Mouse (Mus musculus): ENCODE measurements around the gene Abcg1.

Gene Abcg1

DNA sequence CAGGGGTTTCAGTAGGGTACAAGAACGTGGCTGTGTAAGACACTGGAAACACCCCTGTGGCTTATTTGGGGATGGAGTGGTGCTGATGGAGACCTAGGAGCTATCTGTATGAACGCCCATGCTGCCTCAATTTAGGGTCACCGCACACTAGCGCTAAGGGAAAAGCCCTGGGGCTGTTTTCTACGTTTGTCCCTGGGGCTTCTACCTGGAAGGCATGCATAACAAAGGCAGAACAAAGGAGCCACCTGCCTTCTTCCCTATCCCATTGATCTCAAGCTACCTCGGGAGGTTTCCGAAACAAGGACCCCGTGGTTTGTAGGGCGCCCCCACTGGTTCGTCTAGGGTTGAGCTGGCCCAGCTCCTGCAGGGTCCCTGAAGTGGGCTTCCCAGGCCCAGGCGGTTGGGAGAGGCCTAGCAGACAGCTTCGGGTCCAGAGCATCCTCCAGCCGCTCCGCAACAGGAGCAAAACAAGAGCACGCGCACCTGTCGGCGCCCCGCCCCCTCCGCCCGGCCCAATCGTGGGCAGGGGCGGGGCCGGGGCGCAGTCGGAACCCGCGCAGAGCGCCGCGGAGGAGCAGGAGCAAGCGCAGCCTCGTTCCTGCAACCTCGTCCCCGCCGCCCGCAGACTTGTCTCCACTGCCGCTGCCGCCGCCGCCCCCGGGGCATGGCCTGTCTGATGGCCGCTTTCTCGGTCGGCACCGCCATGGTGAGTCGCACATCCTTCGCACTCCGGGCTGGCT, at the start of gene Abcg1:
Abcg1 (plus strand) TSS at position 525 of the 740 bp plus-strand sequence.
- peak; percentile 91 for DNase-seq

DNA sequence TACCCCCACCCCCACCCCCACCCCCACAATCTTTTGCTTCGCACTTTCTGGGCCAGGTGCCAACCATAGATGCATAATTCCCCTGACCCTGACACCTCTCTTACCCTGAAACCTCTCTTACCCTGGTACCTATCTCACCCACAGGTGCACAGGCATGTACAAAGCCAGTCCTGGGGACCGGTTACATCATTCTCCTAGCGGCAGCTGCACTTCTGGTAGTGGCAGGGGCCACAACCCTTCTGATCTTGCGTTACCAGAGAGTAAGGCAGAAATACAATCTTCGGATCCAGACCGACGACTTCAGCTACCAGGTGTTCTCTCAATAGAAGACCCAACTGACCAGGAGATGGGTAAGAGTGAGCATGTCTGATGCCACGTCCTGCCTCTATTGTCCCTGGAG, 49.1 kb upstream of the Abcg1 start:
- peak; percentile 71 for DNase-seq

DNA sequence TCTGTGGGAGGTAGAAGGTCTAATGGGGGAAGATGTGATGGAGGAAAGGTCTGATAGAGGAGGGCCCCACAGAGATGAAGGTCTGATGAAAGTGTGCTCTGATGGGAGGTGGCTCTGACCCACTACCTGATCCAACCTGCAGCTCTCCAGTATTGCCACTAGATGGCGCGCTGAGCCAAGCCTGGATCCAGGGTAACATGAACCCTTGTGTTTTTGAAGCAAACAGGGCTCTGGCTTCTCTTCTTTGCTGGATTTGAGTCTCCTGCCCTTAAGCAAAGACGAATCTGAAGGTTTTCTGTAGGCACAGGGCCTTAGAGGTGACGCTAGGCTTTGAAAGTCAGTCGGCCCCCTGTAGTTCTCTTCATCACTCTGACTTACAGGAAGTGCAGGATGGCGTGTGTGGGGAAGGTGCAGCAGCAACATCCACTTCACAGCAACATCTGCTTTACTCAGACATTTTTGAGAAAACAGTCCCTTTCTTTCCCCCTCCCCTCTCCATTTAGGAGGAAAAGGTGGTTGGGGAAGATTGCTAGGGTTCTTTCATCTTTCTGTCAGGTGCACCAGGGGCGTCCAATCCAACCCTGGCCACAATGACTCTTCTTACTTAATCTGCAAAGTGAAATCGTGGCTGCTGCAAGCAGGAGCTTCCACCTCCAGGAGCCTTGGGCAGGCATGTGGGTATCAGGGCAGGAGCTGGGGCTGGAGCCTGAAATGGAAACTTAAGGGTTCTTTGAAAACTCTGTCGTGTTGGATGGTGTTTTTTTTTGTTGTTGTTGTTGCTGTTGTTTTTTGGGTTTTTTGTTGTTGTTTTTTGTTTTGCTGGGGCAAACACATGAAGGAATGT, 45.7 kb upstream of the Abcg1 start:
- peak; percentile 70 for DNase-seq

DNA sequence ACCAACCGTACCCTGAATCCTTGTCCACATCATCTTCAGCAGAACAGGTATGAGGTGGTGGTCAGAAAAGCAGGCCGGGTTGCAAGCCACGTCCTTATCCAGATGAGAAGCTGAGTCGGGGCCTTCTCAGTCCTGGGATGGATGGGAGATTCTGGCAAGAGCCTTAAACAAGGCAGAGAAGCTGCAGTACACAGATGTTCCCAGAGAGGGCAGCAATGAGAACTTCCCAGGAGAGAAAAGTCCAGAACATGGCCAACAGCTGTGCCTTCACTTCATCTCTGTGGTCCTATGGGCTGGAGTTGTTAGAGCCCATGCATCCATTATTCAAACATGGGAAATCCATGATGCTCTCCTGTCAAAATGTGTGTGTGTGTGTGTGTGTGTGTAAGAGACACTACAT, 39.2 kb upstream of the Abcg1 start:
- peak; percentile 71 for DNase-seq

DNA sequence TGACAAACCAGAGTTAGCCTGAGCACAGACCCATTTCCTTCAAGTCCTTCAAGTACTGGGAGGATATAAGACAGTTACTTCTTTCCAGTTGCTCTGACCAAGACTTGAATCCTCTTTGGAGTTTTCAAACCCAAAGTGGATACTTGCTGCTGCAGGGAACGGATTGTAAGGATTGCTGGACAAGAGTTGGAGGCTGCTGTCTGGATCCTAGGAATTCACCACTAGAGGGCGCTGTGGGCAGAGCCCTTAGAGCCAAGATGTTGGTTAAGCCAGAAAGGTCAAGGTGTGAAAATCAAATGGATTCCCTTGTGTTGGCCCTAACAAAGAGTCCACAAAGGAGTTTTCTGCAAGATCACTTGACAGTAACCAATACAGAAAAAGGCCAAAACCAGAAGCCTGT, 38.0 kb upstream of the Abcg1 start:
- peak; percentile 78 for DNase-seq

DNA sequence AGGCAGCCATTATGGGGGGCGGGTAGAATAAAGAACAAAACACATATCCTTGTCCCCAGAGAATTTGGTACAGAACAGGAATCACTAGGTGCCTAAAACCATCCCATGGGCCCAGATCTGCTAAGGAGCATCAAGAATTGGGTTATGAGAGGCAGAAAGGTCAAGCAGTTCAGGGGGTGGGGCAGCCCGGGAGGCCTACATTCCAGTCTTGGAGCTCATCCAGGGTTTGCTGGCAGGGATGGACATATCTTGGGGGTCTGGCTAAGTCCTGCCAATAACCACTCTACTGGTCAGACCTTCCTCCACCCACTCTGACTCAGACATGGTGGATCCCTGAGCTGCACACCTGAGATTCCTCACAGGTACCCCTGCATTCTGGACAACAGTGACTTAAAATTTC, 37.4 kb upstream of the Abcg1 start:
- no peak for DNase-seq

DNA sequence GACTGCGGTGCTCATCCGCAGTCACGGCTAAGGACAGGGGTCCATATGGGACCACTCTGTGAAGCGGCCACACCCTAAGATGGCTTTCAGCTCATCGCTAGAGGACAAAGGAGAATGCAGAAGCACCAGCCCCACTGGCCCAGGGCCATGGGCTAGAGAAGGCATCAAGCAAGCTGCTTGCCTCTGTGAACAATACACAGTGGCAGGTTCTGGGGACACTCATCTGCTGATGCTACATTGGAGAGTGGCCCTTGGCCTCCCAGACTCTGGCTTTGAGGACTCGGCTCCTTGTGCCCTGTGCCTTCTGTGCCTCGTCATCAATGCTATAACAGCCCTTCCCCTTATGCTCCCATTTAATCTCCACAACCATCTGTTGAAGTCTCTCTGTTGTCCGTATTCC, 36.2 kb upstream of the Abcg1 start:
- no peak for DNase-seq

DNA sequence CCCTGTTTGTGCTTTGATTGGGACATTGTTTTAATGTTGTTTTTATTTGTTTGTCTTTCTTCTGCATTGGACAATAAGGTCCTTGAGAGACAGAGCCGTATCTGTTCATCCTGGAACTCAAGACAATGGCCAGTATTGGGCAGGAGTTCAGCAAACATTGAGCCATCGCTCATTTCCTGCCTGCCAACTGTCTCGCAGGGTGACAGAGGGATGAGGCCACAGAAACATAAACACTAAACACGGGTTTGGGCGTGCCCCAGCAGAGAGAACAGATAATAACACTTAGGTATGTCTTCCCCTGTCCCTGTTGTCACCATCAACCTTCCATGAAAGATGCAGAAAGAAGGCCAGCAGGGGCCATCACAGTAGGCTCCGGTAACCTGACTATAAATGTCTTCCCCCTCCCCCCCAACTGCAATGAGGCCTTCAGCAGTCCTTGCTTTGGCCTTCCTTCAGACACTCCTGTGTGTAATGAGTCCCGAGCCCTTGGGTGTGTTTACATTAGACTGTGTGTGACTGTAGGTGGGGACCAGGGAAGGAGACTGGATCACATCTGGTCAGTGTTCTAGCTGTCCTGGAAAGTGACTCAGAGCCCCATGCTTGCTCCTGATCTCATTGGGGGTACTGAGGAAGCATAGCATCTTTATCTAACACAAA, 33.2 kb upstream of the Abcg1 start:
- DNase-seq: no peak

DNA sequence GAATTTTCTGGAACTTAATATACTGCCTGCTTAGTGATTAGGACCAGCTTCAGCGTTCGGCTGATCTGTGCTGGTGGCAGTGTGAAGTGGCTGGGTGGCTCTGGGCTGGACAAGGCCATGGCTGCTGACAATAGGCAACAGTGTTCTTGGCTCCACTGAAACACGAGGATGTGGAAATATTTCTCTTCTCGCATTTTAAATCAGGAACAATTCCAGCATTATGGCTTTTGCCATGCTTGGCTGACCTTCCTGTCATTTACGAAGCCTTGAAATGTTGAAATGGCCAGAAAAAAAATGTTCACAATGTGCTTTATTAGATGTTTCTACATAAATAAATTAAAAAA, 32.7 kb upstream of the Abcg1 start:
- DNase-seq: no peak

DNA sequence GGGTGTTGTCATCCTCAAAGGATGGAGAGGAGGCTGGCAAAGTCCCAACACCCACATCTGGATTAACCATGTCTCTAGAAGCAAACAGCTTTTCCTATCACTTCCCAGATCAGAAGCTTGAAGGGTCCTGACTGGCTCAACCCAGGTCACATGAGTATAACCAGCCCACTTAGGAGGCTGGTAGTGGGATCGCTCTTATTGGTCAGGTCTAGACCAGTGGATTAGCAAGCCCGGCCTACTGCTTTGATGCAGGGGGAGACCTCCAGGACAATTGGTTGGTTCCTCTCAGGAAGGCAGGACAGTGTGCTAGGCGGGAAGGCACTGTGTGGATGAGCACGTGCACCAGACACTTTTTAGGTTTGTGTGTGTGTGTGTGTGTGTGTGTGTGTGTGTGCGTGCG, 30.5 kb upstream of the Abcg1 start:
- DNase-seq: no peak

DNA sequence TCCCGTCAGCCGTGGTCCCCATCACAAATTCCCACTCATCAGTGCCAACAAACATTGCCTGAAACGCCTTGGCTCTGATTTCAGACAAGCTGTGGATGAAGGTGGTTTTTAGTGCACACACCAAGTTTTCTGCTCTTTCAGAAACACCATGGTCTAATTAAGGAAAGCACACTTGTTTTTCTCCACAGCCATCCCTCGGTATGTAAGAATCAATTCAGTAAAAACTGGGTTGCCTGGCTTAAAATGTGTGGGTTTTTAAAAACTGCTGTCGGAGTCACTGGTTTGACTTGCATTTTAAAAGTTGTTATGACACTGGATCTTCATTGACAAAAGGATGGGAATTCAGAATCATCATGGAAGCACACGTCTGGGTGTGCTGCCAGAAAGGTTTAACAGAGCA, 29.8 kb upstream of the Abcg1 start:
- DNase-seq: no peak

DNA sequence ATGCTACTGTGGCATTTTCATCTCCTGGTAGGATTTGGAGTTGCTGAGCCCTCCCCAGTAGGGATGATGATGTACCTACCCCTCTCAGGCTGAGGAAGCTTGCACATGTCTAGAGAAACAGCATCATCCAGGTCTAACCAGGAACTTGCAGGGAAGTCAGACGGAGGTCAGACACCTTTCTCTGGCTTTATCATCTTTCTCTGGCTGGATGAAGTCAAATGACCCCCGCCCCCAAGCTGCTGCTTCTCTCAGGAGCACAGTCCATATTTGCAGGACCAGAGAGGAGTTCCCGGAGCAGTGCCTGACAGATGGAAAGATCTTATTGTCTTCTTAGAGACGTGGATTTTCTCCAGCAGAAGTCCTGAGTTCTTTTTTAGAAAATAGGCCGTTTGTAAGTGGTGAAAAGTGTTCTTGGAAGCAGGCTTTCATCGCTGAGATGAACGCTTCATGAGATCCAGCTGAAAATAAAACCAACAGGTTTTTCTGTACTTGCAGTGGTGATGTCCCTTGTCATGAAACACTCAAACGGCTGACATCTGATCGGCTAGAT, 28.6 kb upstream of the Abcg1 start:
- DNase-seq: no peak

DNA sequence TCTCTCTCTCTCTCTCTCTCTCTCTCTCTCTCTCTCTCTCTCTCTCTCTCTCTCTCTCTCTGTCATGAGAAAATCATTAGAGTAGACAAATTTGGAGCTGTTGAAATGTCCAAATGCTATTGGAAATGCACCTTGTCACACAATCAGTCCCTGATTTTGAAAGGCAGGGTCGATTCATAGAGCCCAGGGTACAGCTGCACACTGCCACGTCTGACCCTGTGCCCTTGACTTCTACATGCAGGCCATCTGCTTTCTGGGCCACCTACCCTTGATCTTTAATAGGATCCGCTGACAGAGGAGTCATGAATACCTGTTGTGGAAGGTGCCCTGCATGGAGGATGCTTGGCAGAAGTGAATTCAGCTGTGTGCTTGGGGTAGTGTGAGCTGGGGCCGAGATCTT, 28.1 kb upstream of the Abcg1 start:
- DNase-seq: no peak

DNA sequence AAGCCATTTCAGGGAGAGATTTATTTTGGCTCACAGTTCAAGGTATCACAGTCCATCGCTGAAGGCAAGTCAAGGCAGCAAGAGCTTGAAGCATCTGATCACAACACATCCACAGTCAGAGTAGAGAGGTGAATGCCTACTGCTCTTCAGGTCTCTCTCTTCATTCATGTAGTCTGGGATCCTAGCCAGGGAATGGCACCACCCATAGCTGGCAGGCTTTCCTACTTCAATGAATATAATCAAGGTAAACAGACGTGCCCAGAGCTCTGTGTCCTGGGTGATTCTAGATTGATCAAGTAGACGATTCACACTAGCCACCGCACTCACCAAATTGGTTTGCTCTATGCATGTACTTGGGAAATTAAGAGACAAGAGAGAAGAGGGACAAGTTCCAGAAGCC, 25.1 kb upstream of the Abcg1 start:
- DNase-seq: no peak

DNA sequence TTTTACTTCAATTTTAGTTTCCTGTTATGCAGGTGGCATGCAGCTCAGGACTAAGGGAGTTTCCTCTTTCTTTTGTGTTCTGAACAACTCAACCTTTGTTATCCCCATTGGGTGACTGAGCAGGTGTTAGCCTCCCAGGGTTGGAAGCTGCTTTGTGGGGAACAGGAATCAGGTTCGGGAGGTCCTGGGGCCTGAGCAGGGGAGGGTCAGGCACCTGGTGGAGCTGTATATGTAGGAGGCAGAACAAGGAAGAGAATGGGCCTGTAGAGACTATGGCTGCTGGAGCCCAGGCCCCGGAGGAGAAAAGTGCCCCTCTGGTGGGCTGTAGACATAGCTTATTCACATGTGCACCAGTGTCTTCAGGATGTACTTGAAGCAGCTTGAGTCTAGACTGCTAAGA, 24.2 kb upstream of the Abcg1 start:
- DNase-seq: peak; percentile 42

DNA sequence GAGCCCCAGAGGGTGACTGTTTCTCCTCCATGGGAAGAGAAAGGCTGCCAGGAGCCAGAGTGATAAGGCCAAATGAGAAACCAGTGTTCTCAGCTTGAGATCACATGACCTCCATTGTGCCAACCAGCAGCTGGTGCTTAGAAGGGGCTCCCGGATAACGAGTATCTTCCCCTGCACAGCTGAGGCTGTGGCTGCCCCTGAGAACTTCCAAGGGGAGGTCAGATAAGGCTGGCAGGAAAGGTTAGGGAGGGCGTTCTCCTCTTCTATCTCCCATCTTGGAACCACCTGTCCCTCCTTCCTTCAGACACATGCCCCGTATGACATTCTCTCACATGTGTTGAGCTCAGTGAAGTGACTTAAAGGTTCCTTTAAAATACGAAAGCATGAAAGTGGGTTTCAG, 23.3 kb upstream of the Abcg1 start:
- peak; percentile 65 for DNase-seq

DNA sequence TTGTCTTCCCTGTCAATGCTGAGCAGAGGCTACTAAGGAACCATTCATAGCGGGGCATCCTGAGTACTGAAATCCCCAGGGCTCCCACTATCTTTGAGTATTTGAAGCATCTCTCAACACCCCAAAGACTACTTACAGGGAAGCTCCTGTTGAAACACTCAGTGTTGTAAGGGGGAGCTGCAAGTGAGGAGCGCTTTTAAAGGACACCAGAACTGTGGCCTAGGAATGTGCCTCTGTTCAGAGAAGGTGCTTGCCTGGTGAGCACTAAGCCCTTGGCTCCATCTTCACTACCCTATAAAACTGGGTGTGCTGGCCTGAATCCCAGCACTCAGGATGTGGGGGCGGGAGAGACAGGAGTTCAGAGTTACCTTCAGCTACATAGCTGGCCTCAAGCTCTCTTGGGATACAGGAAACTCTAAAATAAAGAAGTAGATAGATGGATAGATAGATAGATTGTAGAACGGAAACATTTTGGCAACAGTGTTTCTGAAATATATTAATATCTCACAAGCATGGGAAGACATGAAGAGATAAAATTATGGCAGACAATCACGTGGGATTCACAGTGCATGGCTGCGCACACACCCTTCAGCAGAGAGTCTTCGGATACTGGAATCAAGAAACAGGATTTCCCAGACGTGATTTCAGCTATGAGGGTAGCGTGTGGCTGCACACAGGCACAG, 22.7 kb upstream of the Abcg1 start:
- peak; percentile 12 for DNase-seq

DNA sequence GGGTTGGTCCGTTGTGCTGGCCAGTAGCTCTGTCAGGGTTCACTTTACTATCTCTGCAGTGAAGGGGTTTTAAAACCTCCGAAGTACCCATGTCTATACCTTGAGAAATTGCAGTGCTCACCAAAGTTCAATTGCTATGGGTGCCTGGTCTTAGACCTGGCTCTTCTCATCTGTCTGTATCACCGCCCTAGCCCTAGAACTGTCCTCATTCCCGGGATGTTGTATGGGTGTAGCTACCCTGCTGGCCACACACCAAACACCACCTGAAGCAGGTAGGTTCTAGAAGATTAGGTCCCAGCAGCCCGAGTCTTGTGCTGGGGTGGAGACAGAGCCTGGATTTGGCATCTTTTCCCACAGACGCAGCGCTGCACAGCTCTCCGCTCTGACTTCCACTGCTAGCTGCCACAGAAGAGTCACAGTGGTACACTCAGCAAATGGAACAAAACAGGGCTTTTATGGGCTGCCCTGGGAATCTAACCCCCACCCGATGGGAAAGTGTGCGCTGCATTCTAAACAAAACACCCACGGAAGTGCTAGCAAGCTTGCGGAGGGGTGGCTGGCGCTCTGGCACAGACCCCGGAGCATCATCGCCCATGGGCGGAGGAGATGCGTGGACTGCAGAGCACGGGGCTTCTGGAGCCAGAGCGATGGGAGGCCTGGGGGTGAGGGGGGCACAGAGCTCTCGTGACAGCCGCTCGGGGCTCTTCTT, 21.2 kb upstream of the Abcg1 start:
- no peak for DNase-seq

DNA sequence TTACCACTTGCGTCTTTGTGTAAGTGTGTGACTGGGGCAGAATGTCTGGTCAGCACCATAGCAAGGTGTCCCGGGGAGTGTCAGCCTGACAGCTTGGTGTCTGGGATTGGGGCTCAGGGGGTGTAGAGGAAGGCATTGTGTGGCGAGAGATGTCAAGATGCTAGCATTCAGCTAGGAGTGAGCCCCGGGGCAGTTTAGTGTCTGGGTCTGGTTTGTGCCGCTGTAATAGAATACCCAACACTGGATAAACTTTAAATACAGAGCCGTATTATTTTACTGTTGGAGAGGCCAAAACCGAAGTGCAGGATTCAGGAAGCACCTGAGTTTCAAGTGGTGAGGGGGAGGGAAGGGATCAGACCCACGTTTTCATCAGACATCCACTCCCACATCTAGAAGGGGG, 20.1 kb upstream of the Abcg1 start:
- DNase-seq: no peak

DNA sequence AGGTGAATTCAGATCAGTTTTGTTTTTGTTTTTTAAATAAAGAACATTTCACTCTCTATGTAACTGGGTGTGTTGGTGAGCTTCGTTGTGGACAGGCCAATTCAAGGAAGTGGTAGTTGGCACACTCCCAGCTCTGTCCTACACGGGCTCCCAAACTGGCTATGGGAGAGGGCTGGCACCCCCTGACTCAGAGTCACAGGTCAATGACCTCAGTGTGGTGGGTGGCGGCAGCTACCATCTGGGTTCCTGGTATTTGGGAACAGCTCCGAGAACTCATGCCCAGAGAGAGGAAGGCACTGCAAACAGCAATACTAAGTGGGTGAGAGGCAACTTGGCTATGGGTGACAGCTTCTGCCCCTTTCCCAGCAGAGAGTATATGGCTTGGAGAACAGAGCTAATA, 19.1 kb upstream of the Abcg1 start:
- DNase-seq: peak; percentile 9

DNA sequence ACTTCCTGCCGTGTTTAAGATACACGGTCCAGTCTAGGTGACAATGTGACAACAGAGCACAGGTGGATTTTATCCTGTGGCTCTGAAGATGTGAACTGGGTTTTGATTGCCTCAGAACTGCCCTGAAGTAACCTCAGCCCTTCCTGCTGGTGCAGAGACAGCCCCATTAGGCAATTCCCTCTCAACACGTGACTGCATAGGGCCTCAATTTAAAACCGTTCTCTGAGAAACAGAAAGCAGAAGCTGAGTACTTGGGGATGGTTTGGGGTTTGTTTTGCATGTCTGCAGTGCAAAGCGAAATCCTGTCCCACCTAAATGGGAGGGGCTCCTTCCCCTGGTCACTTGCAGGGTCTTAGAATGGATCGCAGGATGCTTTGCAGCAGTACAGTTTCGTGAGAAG, 17.8 kb upstream of the Abcg1 start:
- DNase-seq: peak; percentile 32

DNA sequence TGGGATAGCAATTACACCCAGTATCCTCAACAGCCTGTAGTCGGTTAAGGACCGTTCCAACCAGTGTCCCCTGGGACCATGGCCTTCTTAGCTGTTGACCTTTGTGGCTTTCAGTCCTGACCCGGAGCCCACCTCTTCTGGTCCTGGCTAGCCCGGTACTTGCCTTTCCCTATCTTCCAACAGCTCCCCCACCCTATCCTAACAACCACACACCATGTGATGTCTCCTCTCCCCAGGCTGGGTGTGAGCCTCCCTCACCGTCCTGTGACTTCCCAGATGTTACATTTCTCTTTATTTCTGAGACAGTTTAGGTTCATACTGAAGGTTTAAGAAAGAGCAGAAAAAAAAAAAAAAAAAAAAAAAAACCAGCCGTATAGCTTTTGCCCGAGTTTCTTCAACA, 17.1 kb upstream of the Abcg1 start:
- no peak for DNase-seq

DNA sequence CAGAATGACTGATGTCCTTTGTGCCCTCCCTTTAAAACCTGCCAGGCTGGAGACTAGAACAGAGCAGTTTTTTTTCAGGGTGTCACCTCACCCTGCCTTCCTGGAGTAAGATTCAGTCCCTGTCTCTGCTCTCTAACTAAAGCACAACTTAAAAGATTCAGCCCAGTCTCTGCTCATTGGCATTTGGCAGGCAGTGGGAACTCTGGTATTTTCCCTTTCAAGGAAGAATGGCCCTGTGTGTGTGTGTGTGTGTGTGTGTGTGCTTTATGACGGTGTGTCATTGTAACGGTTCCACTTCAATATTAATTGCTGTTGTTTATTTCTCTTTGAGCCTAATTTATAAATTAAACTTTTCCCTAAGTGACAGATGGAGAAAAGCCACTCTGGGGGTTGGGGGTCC, 14.7 kb upstream of the Abcg1 start:
- no peak for DNase-seq

Data from thymus, postnatal 14 days (tissue).